Mouse (Mus musculus) midbrain, embryonic 11.5 days (tissue): ENCODE measurements around the gene Cpm. TPM values are rescaled to one million over a fixed set of nuclear protein-coding genes. Genes with fewer than 3 reads are reported as not detected.

Experiments
- ATAC-seq: fragments of 200-750 bp; cut with Nextera tagmentation; 2 replicates; pipeline ENCODE4 v1.8.0; 2017; ENCODE audit warnings: moderate TSS enrichment, moderate library complexity; ENCODE audit not compliant: low FRiP score
- DNase-seq: peaks from one replicate; pipeline ENCODE4 v3.0.0; 2015; ENCODE audit warnings: low spot score; ENCODE audit errors: missing footprints
- H3K27ac ChIP-seq: fragments of 300-500 bp; sonication (generic); 2 replicates; pipeline ENCODE4 v1.5.1; 2014; ENCODE audit warnings: low read depth, low read length
- H3K27me3 ChIP-seq: fragments of 300-500 bp; sonication (generic); 2 replicates; pipeline ENCODE4 v1.6.1; 2014; ENCODE audit warnings: mild to moderate bottlenecking, low read length, moderate library complexity, mixed read lengths; ENCODE audit not compliant: control insufficient read depth, insufficient read depth
- H3K36me3 ChIP-seq: fragments of 300-500 bp; sonication (generic); 2 replicates; pipeline ENCODE4 v1.6.1; 2014; ENCODE audit warnings: mild to moderate bottlenecking, low read length, moderate library complexity, mixed read lengths; ENCODE audit not compliant: control insufficient read depth, insufficient read depth
- H3K4me1 ChIP-seq: fragments of 300-500 bp; sonication (generic); 2 replicates; pipeline ENCODE4 v1.6.1; 2014; ENCODE audit warnings: low read length; ENCODE audit not compliant: control insufficient read depth, insufficient read depth
- H3K4me2 ChIP-seq: fragments of 300-500 bp; sonication (generic); 2 replicates; pipeline ENCODE4 v1.6.1; 2014; ENCODE audit warnings: mild to moderate bottlenecking, moderate library complexity
- H3K4me3 ChIP-seq: fragments of 300-500 bp; sonication (generic); 2 replicates; pipeline ENCODE4 v1.5.1; 2014; ENCODE audit warnings: low read depth, low read length
- H3K9ac ChIP-seq: fragments of 300-500 bp; sonication (generic); 2 replicates; pipeline ENCODE4 v1.6.1; 2014; ENCODE audit warnings: low read length
- H3K9me3 ChIP-seq: fragments of 300-500 bp; sonication (generic); 2 replicates; pipeline ENCODE4 v1.6.1; 2016; ENCODE audit warnings: low read length; ENCODE audit not compliant: control insufficient read depth
- WGBS: fragments of 180-500 bp; shearing (Covaris S2); extraction: QIAGEN DNeasy Blood & Tissue Kit; methylation state at CpG from one replicate; pipeline ENCODE4 v1.1.7; 2014; 5-methylcytosine and 5-hydroxymethylcytosine counted together
- polyA plus RNA-seq: library from polyadenylated mRNA; unstranded; fragments of >200 nt; fragmentation: Nextera tagmentation; extraction: Ambion mirVana; gene quantifications from 2 replicates; pipeline ENCODE4 v1.2.1, GENCODE M21; 2014

Gene Cpm
- polyA plus RNA-seq, 1 experiment from 2014 or later, result 6.2 TPM

DNA sequence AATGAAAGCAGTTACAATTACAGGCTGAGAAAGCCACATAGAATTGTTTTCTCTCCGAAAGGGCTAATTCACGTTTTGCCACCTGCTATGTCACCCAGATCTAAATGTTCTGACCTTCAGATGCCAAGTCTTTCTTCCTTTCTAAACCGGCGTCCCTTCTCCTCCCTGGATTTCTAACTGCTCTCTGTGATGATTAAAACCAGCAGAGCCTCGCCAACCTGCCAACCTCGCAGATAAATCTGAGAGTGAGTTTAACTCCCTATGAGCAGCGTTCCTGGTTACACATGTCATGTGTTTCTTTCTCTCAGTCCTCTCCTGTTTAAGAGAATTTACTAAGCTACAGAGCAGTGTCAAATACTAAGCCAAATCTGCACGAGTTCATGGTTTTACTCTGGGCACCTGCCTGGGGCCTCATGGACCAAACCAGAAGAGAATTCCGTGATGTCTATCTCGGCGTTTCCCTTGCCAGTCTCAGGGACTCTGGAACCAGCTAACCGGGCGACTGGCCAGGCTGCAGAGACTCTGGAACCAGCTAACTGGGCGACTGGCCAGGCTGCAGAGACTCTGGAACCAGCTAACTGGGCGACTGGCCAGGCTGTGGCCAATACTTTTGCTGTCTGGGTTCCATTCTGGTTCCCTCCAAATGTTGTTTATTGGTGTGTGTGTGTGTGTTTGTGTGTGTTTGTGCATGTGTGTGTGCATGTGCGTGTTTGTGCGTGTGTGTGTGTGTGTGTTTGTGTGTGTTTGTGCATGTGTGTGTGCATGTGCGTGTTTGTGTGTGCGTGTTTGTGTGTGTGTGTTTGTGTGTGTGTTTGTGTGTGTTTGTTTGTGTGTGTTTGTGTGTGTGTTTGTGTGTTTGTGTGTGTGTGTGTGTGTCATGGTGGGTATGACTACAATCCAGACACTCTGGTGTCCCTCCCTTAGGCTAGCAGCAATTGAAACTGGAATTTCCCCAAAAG, 89.1 kb downstream of the Cpm start:
- Histone ChIP-seq H3K27ac (no peak overlapping the region), H3K4me3 (no peak overlapping the region), H3K27me3 (no peaks in the 10 kb centered on the region), H3K9ac (no peak overlapping the region), H3K4me1 (no peaks in the 10 kb centered on the region), H3K36me3 (no peaks in the 10 kb centered on the region), H3K4me2 (no peak overlapping the region), H3K9me3 (no peaks in the 10 kb centered on the region)
- no peak for ATAC-seq
- no peak for DNase-seq
- 73% methylated on average over 19 of the region's 19 CpGs for WGBS

DNA sequence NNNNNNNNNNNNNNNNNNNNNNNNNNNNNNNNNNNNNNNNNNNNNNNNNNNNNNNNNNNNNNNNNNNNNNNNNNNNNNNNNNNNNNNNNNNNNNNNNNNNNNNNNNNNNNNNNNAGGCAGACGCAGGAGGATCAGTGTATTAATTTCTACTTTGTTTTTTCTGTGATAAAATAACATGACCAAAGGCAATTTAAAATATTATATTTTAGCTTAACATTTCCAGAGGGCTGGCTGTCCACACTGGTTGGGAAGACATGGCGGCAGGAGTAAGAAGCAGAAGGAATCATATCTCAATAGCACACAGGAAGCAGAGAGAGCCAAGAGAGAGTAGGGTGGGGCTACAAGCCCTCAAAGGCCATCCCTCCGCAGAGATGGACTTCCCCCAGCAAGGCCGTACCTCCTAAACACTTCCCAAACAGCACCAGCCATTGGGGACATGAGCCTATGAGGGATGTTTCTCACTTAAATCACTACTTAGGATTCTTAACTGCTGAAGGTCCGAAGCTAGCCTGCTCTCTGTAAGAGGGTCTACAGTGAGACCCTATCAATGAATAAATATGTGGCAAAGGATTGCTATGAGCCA, 94.9 kb downstream of the Cpm start:
- 85% methylated on average over 5 of the region's 5 CpGs for WGBS
- no peak overlapping the region for H3K27ac ChIP-seq
- ATAC-seq, result no peak

DNA sequence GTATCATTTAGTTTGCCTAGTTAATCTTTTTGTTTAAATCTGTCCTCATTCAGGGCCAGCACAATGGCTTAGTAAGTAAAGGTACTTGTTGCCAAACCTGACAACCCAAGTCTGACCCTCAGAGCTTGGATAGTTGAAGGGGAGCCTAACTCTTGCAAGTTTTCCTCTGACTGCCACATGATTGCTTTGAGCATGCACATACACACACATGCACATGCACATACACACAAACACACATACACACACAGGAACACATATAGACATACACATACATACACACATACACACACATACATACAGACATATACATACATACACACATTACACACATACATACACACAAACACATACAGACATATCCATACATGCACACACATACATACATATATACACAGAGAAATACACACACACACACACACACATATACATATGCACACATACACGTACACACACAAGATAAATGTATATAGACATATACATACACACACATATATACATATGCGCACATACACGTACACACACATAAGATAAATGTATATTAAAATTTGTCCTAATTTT, 95.6 kb downstream of the Cpm start:
- H3K4me2 ChIP-seq, result no peak overlapping the region
- DNase-seq, result no peak
- no peaks in the 10 kb centered on the region for H3K9me3 ChIP-seq
- no peak overlapping the region for H3K4me3 ChIP-seq
- no peaks in the 10 kb centered on the region for H3K36me3 ChIP-seq
- no peak overlapping the region for H3K27ac ChIP-seq
- no peaks in the 10 kb centered on the region for H3K27me3 ChIP-seq
- no peaks in the 10 kb centered on the region for H3K4me1 ChIP-seq
- H3K9ac ChIP-seq, result no peak overlapping the region
- WGBS, result 91% methylated on average over 3 of the region's 3 CpGs
- ATAC-seq, result no peak

More for the DNA sequence above, 94.9 kb downstream of the Cpm start:
- no peaks in the 10 kb centered on the region for H3K9me3 ChIP-seq
- H3K36me3 ChIP-seq, result no peaks in the 10 kb centered on the region
- no peak for DNase-seq
- H3K4me2 ChIP-seq, result no peak overlapping the region
- H3K4me1 ChIP-seq, result no peaks in the 10 kb centered on the region
- H3K27me3 ChIP-seq, result no peaks in the 10 kb centered on the region
- H3K4me3 ChIP-seq, result no peak overlapping the region
- H3K9ac ChIP-seq, result no peak overlapping the region

DNA sequence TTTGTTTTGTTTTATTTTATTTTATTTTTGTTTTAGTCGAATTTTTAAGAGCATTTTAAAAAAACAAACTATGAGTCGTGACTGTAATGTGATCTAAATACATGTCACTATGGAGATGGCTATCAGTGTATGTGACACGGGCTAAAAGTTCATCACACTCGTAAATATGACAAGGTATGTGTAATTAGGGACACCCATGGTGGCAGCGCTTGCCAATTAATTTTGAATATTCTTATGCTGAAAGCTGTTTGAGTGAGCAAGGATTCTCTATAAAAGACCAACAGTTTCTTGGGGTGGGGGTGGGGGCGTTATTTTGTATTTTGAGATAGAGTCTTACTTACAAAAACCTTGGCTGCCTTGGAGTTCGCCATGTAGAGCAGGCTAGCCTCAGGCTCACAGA, 96.4 kb downstream of the Cpm start:
- no peaks in the 10 kb centered on the region for H3K9me3 ChIP-seq
- H3K27me3 ChIP-seq, result no peaks in the 10 kb centered on the region
- DNase-seq, result no peak
- WGBS, result 80% methylated on average over 7 of the region's 7 CpGs
- H3K4me3 ChIP-seq, result no peak overlapping the region
- H3K36me3 ChIP-seq, result no peaks in the 10 kb centered on the region
- no peaks in the 10 kb centered on the region for H3K4me1 ChIP-seq
- H3K4me2 ChIP-seq, result no peak overlapping the region
- no peak overlapping the region for H3K27ac ChIP-seq
- H3K9ac ChIP-seq, result no peak overlapping the region
- no peak for ATAC-seq

DNA sequence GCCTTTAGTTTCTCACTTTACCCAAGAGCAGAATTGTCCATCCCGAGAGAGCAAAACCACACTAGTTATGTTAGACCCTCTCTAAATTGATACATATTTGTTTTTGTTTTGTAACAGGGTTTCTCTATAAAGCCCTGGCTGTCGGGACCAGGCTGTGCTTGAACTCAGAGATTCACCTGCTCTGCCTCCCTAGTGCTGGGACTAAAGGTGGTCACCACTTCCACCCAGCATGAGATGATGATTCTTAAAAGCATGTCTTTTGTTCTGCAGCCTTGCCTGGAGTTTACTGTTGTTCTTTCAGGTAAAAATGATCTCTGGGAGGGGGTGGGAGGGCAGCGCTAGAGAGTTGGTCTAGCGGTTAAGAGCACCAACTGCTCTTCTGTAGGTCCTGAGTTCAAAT, 97.0 kb downstream of the Cpm start:
- DNase-seq (no peak), ATAC-seq (no peak)
- Histone ChIP-seq H3K9me3 (no peaks in the 10 kb centered on the region), H3K36me3 (no peaks in the 10 kb centered on the region), H3K4me3 (no peak overlapping the region), H3K27ac (no peak overlapping the region), H3K4me2 (no peak overlapping the region), H3K9ac (no peak overlapping the region), H3K4me1 (no peaks in the 10 kb centered on the region), H3K27me3 (no peaks in the 10 kb centered on the region)
- 92% methylated on average over 4 of the region's 4 CpGs for WGBS

DNA sequence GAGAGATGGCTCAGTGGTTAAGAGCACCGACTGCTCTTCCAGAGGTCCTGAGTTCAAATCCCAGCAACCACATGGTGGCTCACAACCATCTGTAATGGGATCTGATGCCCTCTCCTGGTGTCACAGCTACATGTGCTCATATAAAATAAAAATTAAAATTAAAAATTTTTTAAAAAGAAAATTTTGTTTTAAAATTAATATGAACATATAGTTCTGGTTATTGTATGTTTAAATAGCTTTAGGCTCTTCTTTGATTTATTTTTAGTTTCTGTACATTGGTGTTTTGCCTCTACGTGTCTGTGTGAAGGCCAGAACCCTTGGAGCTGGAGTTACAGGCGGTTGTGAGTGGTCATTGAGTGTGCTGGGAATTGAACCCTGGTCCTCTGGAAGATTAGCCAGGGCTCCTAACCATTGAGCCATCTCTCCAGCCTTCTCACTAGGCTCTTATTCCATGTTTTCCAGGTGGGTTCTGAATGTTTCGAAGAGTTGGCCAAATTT, 97.6 kb downstream of the Cpm start:
- ATAC-seq, result no peak
- no peaks in the 10 kb centered on the region for H3K4me1 ChIP-seq
- no peak overlapping the region for H3K27ac ChIP-seq

DNA sequence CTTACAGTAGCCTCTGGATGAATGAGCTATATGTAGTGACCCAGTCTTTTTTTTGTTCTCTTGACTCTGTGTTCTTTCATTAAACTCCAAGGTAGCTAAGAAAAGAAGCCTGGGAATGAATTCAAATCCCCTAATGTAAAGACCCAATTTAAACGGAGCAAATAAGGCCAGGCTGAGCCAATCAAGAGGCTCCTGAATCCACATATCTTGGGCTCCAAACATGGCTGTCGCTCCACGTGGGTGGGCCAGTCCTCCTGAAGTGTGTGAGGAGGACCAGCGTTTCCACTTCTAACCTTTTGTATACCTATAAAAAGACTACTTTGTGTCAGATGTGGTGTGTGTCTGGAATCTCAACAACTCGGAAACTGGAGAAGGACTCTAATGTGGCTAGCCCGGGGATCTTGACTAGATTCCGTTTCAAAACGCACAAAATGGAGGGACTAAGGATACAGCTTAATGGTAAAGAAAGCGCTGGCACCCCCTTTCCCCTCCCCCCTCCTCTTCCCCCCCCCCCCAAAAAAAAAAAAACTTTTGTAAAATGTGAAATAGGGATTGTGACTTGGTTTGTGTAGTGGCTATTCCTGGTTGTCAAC, 98.3 kb downstream of the Cpm start:
- Histone ChIP-seq H3K4me1 (no peaks in the 10 kb centered on the region), H3K27me3 (no peaks in the 10 kb centered on the region), H3K9ac (no peak overlapping the region), H3K9me3 (no peaks in the 10 kb centered on the region), H3K4me2 (no peak overlapping the region), H3K27ac (no peak overlapping the region), H3K36me3 (no peaks in the 10 kb centered on the region), H3K4me3 (no peak overlapping the region)
- ATAC-seq (no peak), DNase-seq (no peak)
- 85% methylated on average over 9 of the region's 9 CpGs for WGBS

More for the DNA sequence above, 97.6 kb downstream of the Cpm start:
- Histone ChIP-seq H3K9ac (no peak overlapping the region), H3K9me3 (no peaks in the 10 kb centered on the region), H3K27me3 (no peaks in the 10 kb centered on the region), H3K4me3 (no peak overlapping the region), H3K4me2 (no peak overlapping the region), H3K36me3 (no peaks in the 10 kb centered on the region)
- WGBS, result 94% methylated on average over 4 of the region's 4 CpGs
- DNase-seq, result no peak

DNA sequence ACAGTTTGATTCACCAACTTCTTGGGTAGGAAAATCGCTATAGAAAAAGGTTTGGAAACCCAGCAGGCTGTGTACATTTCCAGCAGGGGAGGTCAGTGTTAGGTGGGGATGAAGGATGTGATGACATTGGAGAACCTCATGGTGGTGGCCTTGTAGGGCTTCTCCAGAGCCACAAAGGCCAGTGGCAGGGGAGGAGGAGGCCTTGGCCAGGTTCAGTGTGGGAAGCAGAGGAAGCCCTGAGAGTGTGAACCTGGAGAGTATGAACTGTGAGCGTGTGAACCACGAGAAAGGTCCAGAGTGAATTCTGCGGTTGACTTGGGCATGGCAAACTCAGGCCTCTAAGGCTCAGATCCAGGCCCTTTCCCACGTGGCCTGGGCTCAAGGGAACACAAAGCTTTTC, 99.3 kb downstream of the Cpm start:
- no peak overlapping the region for H3K27ac ChIP-seq

More for the DNA sequence above, 99.3 kb downstream of the Cpm start:
- 85% methylated on average over 5 of the region's 5 CpGs for WGBS
- Histone ChIP-seq H3K4me2 (no peak overlapping the region), H3K4me1 (no peaks in the 10 kb centered on the region), H3K27me3 (no peaks in the 10 kb centered on the region), H3K36me3 (no peaks in the 10 kb centered on the region), H3K9me3 (no peaks in the 10 kb centered on the region), H3K4me3 (no peak overlapping the region), H3K9ac (no peak overlapping the region)
- ATAC-seq, result no peak
- DNase-seq, result no peak
